Mouse (Mus musculus) spleen, adult 18-20 months (tissue): Measurements from ENCODE around the gene Ap5m1.
"Not testable (repeated sequence)": the region's sequence is repeated elsewhere in the genome, so short reads cannot be mapped to it uniquely, and the experiment has no call there.

ENCODE experiments used
- DNase-seq, 2 experiments: peaks; one replicate each; pipeline ENCODE4 v3.0.0; 2022; ENCODE audit warnings: mixed read lengths in 2 of 2

The Ap5m1 gene

DNA sequence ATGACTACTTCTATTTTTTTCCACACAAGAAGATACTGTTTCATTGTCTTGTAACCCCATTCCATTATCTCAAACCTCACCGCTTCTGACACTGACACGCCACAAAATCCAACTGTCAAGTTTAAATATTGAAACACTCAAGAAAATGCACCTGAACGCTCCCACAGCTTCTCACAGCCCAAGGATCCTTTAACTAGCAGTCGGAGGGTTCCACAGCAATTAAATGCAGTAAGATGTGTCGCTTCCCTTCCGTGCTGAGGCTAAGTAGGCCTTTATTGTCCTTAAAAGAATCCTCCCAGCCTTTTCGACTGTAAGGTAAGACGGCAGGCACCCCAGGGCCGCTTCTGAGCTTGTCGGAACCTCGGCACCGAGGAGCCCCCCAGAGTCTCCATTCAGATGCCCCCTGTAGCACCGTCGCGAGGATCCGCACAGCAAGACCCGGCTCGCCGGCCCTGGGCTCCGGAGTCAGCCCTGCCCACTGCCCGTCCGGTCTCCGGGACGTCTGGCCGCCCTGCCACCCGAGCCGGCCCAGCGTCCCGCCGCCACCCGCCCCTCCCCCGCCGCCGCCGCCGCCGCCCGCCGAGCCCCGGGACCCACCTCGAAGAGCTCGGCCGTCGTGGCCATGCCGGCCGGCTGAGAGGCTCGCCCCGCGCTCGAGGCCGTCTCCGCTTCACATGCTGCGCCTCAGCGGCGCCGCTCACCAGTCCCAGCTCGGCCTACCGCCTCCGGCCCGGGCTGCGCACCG, at the start of gene Ap5m1:
Gene Ap5m1 (plus strand): TSS at position 569 of the 745 bp plus-strand sequence.
- DNase-seq, result peak in 1 of 2 experiments; percentile 38

DNA sequence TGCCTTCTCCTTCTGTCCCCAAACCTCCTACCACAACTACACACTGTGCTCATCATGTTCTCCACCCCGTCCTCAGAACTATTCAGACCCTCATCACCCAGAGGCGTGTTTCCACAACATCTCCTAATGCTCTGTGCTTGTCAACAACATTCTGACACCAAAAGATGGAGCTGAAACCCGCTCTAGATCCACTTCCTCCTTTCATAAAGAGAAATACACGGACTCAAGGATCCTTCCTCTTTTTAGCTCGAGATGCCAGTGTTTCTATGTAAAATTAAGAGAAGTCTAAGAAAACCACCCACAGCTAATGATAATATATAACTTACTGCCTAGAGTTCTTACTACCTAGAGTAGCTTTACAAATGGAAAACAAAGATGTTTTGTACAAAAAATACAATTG, 46.1 kb upstream of the Ap5m1 start:
- DNase-seq, result no peak

DNA sequence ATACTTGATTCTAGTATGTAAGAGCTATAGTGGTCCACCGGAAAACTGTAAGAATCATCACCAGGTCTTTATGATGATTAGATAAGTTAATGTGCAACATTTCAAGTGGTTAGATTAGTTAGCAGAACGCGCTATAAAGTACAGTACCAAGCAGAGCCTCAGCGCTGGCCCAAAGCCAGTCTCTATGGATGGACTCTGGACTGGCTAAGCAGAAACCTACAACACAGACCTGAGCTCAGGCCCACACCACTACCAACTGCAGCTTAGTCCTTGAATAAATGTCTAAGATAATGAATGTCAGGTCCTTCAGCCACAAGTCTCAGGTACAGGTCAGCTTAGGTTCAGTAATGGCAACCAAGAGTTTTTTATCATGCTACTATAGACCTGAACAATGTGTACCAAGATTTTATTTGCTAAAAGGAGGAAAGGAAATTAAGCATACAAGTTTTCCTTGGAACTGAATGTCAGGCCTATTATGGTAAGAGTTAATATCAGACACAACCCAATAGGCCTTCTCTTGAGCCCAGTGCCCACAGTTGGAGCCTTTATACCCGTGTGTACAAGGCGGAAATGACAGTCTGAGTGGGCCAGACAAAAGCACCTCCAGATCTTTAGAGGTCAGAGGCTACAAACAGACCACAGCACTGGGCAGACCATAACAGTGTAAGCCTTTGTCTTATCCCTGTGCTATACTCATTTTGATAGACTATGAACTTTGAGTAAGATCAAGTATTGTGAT, 38.7 kb upstream of the Ap5m1 start:
- no peak for DNase-seq

DNA sequence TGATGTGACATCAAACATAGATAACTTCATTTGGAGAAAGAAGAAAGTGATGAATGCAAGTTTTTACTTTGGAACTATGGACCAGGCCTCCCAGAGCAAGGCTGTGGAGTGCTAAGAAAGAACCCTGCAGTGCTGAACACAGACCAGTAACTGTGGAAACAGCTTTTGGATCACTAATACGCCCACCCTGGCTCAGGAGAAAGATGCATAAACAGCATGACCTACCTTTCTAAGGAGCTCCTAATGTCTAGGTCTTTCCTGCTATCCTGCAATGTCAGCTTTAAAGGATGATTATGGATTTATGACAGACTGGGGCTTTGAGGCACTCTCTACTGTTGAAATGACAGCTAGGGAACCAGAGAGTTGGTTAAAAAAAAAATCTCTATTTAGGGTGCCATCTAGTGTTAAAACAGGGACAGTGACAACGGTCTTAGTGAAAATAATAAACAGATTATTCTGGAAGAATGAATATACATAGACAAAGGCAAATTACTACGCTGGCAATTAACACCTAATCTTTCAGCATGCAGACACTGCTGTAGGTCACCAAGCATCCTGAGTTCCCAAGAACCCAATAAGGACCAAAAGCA, 38.0 kb upstream of the Ap5m1 start:
- DNase-seq, result no peak

DNA sequence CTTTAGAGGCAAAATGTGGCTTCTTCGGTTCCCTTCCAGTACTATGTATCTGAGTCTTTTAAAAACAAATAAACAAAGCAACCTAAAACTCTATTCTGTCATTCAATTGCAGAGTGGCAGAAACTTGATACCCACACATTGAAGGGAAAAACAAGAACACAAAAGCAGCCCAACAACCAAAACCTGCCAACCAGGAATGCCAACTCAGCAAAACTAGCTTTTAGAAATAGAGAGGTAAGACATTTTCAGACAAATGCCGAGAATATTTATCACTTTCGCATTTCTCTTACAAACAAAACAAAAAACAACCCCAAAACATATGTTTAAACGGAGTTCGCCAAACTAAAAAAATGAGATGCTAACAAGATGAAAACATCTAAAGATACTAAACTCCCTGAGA, 36.9 kb upstream of the Ap5m1 start:
- no peak for DNase-seq

DNA sequence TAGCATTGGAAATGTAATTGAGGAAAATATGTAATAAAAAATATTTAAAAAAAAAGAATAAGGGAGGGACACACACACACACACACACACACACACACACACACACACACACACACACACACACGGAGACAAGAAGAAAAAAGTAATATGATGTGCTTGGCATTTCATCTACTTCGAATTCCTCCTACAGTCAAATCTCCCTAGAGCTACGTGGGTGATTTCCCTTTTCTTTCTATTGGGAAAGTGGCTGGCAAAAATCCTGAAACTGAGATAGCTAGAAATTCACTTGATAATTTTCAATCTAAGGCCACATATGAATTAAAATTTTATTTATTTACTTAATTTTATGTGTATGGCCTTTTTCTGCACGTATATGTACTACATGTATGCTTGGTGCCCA, 20.3 kb upstream of the Ap5m1 start:
- no peak for DNase-seq

DNA sequence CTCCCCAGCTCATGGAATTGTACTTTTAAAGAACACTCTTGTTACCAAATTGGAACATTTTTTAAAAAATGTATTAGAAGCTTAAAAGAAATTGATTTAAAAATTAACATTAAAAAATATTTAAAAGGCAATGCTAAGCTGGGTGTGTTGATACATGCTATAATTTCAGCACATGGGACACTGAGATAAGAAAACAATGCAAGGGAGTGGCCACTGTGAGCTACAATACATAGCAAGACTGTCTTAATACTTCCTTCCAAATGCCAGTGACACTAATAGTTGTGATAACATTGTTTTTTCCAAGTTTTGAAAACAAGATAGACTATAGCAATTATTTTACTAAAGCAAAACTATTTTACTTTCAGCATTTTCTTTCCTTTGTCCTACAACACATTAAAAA, 16.4 kb upstream of the Ap5m1 start:
- DNase-seq, result no peak

DNA sequence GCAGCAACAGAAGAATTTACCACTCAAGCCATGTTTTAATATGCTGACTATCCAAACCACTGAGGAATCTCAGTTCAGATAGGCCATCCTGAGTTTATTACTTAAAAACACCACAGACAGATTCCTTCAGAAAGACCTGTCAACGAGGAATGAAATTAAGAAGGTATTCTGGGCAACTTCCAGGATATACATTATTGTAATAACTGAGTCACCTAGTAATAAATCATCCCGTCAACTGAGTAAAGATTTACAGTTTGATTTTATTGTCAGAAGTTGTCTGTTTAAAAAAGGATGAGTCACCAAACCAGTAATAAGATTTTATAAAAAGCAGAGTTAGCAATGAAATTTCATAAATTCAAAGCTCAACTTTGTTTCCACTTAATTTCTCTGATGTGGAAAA, 2.1 kb upstream of the Ap5m1 start:
- no peak for DNase-seq

DNA sequence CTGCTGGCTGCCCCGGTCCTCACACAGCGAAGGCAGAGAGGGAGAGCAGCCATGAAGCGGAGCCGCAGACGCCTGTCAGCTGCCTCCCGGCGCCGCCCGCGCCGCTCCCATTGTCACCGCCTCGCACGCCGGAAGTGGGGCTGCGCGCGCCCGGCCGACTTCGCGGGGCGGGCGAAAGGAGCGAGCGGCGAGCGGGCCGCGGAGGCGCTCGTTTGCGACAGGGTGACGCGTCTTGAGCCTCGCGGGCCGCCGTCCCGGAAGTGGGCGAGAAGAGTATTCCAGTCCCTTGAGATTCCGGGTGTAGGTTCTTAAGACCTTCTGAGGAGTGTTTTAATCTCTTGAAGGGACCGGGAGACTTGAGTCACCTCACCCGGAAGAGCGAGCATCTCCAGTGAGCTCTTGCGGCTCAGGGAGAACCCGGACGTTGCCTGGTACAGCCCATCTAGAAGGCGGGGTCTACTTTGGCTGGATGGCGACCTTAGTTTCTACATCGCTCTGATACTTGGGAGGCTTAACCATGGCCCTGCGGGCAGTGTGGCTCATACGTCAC, 452 bp downstream of the Ap5m1 start, which contains the start of gene Exoc5:
Gene Exoc5 (minus strand): TSS at position 380 of the 550 bp plus-strand sequence.
- peak; percentile 89 to 95 for DNase-seq

DNA sequence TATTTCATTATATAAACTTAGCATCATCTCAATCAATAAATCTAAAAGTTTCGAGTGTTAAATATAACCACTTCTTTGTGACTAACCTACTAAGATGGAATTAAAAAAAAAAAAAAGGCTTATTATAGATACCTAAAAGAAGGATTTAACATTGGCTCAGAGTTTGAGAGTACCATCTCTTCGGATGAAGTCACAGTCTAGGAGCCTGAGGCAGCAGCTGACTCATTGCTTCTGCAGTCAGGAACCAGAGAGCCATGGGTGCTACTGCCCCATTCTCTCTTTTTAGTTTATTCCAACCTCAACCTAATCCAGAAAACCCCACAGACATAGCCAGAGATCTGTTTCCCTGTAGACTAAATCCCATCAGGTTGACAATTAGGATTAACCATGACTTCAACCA, 6.9 kb downstream of the Ap5m1 start:
- no peak for DNase-seq

DNA sequence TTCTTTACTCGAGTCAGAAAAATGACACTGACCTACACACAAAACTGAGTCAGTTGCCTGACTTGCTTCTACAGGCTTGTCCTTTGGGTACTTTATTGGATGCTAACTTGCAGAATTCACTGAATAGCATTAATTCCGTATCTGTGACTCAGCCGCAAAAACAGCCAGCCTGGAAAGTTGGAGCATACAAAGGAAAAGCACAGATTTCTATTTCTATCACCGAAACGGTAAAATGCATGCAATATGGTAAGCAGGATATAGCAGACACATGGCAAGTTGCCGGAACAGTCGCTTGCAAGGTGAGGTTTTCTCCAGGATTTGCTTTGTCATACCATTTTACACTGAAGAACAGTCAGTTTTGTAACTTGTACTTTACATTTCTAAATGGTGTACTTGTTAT, 8.0 kb downstream of the Ap5m1 start:
- no peak for DNase-seq

DNA sequence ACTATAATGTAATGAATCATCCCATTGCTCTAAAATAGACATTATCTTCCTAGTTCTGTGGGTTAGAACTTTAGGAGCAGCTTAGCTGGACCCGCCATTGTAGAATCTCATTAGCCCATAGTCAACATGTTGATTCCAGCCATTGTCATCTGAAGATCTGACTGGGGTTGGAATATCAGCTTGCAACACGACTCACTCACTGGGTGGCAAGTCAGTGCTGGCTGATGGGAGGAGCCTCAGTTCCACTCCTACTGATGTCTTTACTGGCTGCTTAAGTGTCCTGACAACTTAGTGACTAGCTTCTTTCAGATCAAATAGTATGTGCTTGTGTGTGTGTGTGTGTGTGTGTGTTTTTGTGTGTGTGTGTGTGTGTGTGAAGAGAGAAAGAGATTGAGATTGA, 8.5 kb downstream of the Ap5m1 start:
- no peak for DNase-seq

DNA sequence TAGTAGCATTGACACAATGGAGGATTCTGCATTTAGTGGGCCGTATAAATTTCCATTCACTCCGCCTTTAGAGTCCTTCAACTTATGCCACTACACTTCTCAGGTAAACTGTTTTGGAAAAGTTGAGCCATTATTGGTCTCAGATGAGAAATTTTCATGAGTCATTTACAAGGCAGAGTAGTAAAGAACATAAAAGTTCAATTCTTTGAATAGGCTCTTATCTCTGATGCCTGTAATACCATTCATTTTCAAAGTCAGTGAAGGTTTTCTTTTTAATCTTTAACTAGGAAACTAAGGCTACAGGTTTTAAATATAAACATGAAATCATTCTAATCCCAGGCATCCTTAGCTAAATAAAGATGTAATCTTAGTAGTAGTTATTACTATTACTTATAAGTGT, 12.9 kb downstream of the Ap5m1 start:
- DNase-seq, result no peak

DNA sequence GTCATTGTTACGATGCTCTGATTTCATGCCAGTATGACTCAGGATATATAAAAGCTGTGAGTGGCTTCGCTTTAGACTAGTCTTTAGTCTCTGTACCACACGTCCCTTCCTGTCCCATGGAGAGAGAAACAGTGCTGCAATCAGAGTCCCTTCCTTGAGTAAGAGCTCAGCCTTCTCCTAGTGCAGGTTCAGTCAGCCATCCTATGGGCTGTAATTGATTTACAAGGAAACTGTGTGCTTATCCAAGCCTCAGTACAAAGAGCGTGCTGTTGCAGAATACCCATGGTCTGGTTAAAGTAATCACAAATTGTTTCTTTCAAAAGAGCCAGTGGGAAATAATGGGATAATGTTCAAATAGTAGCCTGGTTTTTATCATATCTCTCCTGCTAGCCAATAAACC, 20.6 kb downstream of the Ap5m1 start:
- no peak for DNase-seq

DNA sequence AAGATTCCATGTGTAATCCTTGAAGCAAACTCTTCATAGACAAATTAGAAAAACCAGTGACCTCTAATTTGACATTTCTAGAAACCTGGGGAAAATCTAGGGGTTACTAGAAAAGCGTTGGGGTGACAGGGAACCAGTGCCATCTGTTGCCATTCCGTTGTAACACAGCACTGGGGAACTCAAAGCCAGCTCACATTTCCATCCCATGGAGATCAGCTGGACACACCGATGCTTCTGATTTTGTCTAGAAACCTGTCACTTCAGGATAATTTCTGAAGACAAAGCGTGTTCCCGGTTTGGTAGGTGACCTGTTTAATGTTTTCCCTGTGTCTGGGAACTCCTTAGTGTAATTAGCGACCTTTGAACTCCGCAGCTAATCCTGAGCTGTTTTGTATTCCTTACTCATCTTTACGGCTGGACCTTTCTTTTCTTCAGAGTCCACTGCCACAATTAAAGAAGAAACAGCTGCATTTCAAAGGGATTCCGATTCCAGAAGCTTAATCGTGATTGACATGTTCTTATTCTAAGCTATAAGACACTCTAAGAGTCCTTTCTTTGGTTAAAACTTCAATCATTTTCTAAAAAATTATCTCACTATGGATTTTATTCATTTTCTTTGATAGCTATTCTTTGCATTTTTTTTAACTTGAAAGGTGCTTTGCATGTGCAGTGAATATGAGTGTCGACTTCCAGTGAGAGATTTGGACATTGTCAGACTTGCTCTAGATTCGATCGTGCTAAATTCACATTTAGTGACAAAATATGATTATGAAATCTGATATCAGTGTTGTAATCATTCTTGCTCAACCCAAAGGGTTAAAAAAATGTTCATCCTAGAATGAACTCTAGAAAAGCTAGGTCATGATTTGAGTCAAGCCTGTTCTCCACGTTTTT, 22.5 kb downstream of the Ap5m1 start:
- no peak for DNase-seq

DNA sequence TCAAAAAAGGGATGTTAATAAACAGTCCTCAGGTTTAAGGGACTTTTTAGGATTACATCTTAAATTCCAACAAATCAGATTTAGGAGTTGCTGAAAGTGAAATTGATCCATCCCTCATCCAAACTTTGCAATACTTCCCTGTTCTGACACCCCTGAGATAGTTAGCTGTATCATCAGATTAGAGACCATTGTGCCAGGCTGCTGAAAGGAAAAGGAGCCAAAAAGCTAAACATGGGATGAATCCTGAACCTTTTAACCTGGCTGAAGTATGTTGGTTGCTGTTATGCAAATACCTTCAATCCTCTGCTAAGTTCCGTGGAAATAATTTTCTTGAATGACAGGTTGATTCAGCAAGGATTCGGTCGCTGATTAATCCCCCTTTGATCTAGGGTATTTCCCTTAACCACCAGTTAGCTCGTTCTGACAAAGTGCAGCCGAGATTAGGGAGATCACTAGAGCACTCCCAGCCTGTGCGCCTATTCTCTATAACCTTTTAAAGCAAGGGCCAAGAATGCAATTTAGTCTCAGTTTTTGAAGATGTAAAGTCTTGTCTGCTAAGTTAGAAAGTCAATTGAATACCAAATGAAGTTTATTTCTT, 23.7 kb downstream of the Ap5m1 start:
- DNase-seq, result no peak

DNA sequence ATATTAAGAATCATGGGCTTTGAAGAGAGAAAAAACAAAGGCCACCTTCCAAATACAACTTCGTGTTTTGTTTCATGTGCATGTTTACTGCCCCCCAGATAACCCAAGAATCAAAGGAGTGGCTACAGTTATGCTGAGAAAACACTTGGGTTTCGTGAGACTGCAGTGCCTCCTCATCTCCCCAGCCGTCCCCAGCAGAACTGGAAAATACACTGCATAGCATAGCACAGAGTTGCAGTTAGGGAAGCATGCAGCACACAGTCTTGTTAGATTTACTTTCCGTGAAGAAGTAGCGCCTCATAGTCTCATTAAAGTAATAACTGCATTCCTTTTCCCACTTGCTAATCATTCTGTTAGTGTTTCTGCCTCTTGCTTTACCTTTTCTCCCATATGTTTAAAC, 24.2 kb downstream of the Ap5m1 start:
- DNase-seq, result no peak

DNA sequence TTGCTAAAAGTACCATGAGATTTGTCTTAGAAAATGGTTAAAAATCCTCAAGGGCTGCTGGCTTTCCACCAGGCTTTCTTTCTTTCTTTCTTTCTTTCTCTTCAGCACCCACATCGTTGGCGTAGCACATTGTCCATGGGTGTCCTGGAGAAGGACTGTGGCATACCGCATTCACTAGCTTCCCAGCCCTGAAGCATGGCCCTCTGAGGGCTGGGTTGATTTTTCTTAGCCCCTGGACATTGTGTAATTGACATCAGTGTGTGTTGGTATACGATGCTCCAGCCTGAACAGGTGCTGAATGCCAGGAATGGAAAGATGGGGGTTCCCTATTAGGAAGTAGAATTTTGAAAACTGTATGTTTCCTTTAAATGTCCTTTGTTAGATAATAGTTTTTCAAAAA, 25.4 kb downstream of the Ap5m1 start:
- no peak for DNase-seq

DNA sequence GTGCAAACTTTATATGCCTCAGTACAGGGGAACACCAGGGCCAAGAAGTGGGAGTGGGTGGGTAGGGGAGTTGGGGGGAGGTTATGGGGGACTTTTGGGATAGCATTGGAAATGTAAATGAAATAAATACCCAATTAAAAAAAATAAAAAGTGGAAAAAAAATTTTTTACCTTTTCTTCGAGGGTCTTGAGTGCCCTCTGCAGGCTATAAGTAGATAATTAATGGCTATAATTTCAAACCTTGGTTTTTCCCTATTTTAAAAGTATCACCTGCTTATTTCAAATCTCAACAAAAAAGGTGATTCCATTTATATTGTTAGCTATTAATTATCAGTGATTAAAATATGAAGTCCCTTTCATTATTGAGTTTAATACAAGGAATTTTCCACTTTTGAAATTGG, 25.9 kb downstream of the Ap5m1 start:
- not testable (repeated sequence) for DNase-seq

DNA sequence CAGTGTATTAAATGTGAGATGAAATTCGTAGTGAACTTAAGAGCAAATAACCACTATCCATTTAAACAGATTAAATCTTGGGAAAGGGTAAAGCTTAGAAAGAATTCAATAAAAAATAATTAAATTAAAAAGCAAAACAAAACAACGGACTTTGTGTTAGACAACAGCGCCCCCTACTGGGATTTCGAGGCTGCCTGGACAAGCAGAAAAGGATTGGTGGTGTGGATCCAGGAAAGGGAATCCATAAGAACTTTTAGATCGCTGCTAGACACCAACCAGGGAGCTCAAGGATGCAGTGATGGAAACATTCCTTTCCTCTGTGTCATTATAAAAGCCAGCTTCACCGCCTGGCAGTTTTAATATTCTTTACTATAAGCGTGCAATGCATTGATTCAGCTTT, 52.5 kb downstream of the Ap5m1 start:
- peak; percentile 7 to 53 for DNase-seq

DNA sequence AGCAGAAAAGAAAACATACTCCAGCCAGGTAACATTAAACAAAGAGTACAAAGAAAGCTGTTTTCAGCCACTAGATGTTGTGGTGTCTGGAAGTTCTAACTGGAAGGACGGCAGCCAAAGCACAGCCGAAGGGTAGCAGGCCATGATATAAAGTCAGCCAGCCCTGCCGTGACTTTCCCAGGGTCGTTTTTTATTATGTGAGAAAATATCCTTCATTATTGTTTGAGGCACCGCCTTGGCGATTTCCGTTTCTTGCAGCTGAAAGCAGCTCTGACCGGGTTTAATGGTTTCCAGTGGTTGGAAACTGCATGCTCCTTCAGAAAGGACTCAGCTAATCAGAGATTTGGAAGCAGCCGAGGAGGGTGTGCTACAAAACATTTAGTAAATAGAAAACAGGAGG, 55.8 kb downstream of the Ap5m1 start:
- no peak for DNase-seq

DNA sequence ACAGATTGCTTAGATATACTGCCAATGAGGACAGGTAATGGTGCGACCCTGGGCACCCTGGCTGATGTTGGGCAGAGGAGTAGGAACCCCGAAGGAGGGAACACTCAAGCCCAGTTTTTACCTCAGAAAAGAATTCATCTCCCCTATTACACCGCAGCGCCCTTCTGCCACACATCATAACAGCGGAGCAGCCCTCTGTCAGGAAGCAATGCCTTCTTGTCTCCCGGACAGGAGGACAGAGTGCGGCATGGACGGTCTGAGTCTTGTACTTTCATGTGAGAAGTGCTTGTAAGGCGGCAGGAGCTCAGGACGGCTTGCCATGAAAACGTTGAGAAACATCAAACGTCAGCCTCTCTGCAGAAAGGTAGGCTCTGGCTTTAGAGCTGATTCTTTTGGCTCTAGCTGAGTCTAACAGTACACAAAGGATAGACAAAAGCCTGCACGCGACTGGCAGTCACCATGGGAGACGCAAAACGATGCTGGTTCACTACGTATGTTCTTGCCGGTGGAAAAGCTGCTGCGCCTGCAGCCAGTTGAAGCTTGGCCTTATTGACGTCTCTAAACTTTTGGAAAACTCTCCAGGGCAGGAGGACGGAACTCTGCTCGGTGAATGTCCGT, 61.4 kb downstream of the Ap5m1 start:
- no peak for DNase-seq
